Mouse (Mus musculus) forebrain, embryonic 13.5 days (tissue): ENCODE measurements at regions not wholly inside any gene's neighbourhood (a gene's known extent, or its start where the extent isn't known, plus 50 kb on each side); places are given as distances from the start of the nearest gene placed in this dataset.

ENCODE experiments used
- ATAC-seq: fragments of 200-750 bp; cut with Nextera tagmentation; 2 replicates; pipeline ENCODE4 v1.8.0; 2017
- H3K27ac ChIP-seq: fragments of 300-500 bp; sonication (generic); 2 replicates; pipeline ENCODE4 v1.5.1; 2015; ENCODE audit warnings: inconsistent platforms, mild to moderate bottlenecking, moderate library complexity
- H3K27me3 ChIP-seq: fragments of 300-500 bp; sonication (generic); 2 replicates; pipeline ENCODE4 v1.6.1; 2015; ENCODE audit warnings: mild to moderate bottlenecking, inconsistent platforms
- H3K36me3 ChIP-seq: fragments of 300-500 bp; sonication (generic); 2 replicates; pipeline ENCODE4 v1.6.1; 2015; ENCODE audit warnings: mild to moderate bottlenecking, inconsistent platforms; ENCODE audit not compliant: poor library complexity, severe bottlenecking
- H3K4me1 ChIP-seq: fragments of 300-500 bp; sonication (generic); 2 replicates; pipeline ENCODE4 v1.6.1; 2015; ENCODE audit warnings: inconsistent platforms
- H3K4me2 ChIP-seq: fragments of 300-500 bp; sonication (generic); 2 replicates; pipeline ENCODE4 v1.6.1; 2015; ENCODE audit warnings: inconsistent platforms, mild to moderate bottlenecking, moderate library complexity
- H3K4me3 ChIP-seq: fragments of 300-500 bp; sonication (generic); 2 replicates; pipeline ENCODE4 v1.5.1; 2015; ENCODE audit warnings: mild to moderate bottlenecking, inconsistent platforms
- H3K9ac ChIP-seq: fragments of 300-500 bp; sonication (generic); 2 replicates; pipeline ENCODE4 v1.6.1; 2015; ENCODE audit warnings: mild to moderate bottlenecking, inconsistent platforms
- H3K9me3 ChIP-seq: fragments of 300-500 bp; sonication (generic); replicated peaks from 2 replicates; pipeline ENCODE4 v1.6.1; 2016; ENCODE audit warnings: inconsistent platforms
- whole genome bisulfite sequencing: fragments of 180-500 bp; shearing (Covaris S2); methylation state at CpG from one replicate; pipeline ENCODE4 v1.1.7; 2015; 5-methylcytosine and 5-hydroxymethylcytosine counted together

DNA sequence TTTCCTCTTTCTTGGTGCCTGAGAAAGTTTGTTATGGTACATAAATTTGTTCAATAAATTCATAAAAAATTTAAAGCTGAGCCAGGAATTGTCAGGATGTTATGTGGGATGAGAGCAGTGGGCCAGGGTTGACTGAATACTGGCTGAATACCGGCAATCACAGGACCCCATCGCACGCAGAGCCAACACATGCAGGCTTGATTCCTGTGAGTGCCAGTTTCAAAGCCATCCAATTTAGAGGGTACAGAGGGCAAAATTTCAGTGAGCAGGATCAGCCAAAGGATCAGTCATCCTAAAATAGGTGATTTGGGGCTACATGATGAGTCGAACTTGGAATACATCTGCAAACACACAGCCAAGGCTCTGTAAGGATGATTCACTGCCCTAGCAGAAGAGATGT, 583.6 kb upstream of the Nectin3 start:
- H3K4me1 ChIP-seq: no peaks in the 10 kb centered on the region
- no peaks in the 10 kb centered on the region for H3K36me3 ChIP-seq
- H3K4me2 ChIP-seq: no peak overlapping the region
- H3K9ac ChIP-seq: no peak overlapping the region
- H3K27ac ChIP-seq: no peak overlapping the region
- 94% methylated on average over 4 of the region's 4 CpGs for WGBS
- no peak for ATAC-seq
- no peak overlapping the region for H3K4me3 ChIP-seq
- H3K9me3 ChIP-seq: no peaks in the 10 kb centered on the region
- no peaks in the 10 kb centered on the region for H3K27me3 ChIP-seq

DNA sequence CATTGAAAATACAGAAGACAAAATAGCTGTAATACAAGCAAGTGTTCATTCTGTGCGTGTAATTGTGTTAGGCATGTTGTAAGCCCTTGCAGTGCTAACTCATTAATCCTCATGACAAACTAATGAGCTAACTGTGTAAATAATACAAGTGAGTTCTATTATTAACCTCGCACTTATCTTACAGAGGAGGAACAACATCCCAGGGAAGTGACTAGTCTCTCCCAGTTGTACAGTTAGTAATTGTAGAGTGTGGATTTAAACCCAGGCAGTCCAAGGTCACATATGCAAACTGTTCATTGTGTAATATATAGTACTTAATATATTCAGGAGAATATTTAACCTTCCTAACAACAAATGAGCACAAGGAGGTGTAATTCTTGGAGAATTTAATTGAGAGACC, 582.0 kb upstream of the Nectin3 start:
- no peak for ATAC-seq
- no peaks in the 10 kb centered on the region for H3K36me3 ChIP-seq
- no peak overlapping the region for H3K4me2 ChIP-seq
- no peak overlapping the region for H3K9ac ChIP-seq
- H3K27me3 ChIP-seq: no peaks in the 10 kb centered on the region
- H3K27ac ChIP-seq: no peak overlapping the region
- H3K4me3 ChIP-seq: no peak overlapping the region
- H3K4me1 ChIP-seq: no peaks in the 10 kb centered on the region; the same call in 1 of the 2 replicates
- 36% methylated on average over 2 of the region's 2 CpGs for WGBS
- no peaks in the 10 kb centered on the region for H3K9me3 ChIP-seq

DNA sequence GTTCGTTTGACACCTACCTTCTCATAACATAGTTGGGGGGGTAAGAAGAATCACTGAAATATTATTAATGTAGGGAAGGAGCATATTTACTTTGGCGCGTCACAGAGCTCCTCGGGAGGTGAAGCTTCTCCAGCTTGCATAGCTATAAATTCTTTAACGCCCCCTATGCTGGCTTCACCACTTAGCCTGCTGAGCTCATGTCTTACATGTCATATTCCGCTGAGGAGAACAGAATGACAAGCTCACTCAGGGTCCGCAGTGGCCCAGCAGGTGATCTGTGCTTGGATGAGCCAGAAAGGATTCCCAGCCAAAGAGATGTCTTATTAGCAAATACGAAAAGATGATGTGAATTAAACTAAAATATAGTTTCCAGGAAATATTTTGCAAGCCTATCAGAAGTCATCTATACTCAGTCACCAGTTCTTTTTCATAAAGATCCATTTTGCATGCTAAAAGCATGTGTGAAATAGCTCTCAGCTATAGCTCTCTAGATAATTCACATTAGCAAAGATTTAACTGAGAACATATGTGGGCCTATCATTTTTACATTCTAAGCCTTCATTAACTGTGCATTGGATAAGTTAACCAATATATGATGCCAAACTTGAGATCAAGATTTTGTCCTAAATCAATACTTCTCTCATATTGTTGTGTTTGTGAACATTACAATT, 561.1 kb upstream of the Nectin3 start:
- H3K9me3 ChIP-seq: no peaks in the 10 kb centered on the region
- no peaks in the 10 kb centered on the region for H3K4me1 ChIP-seq
- H3K27me3 ChIP-seq: no peaks in the 10 kb centered on the region
- 77% methylated on average over 8 of the region's 8 CpGs for WGBS
- no peak overlapping the region for H3K4me3 ChIP-seq
- H3K36me3 ChIP-seq: no peaks in the 10 kb centered on the region
- no peak overlapping the region for H3K27ac ChIP-seq
- ATAC-seq: no peak; the same call in 1 of the 2 replicates
- no peak overlapping the region for H3K9ac ChIP-seq
- no peak overlapping the region for H3K4me2 ChIP-seq

DNA sequence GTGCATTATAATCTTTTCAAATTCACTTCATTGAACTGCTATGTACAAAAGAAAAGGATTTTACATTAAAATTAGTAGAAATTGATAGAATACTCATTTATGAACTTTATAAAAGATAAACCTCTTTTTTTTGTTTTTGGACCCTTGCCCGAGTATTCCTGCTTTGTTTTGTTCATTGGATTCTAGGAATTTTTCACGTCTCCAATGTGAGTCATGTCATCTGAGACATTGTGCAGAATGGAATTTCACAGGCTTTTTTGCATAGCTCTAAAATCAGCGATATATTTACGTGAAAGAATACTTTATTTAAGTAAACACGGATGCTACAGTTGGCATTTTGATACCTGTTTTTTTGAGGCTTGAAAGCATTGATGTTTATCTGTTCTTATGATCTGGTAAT, 560.5 kb upstream of the Nectin3 start:
- ATAC-seq: no peak
- H3K27me3 ChIP-seq: no peaks in the 10 kb centered on the region
- H3K9me3 ChIP-seq: no peaks in the 10 kb centered on the region
- H3K4me3 ChIP-seq: no peak overlapping the region
- no peaks in the 10 kb centered on the region for H3K4me1 ChIP-seq
- no peak overlapping the region for H3K4me2 ChIP-seq
- no peak overlapping the region for H3K9ac ChIP-seq
- WGBS: 89% methylated on average over 5 of the region's 5 CpGs
- no peaks in the 10 kb centered on the region for H3K36me3 ChIP-seq
- no peak overlapping the region for H3K27ac ChIP-seq

DNA sequence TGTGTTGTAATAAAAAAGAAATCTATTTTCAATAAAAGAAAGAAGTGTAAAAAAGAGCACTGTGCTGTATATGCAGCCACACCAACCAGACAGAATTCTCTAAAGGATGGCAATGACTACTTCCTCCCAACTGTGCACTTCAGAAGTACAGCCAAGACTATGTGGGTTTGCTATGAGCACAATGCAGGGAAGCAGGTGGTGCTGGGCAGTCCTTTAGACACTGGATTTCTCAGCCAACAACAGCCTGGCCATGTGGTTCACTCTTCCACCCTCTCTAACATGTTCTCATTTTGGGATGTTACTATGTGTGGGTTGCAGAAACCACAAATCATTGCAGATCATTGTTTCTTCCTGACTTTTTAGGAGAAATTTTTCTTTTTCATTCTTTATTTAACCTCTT, 527.6 kb upstream of the Nectin3 start:
- Histone ChIP-seq H3K4me1 (no peaks in the 10 kb centered on the region), H3K4me3 (no peak overlapping the region), H3K4me2 (no peak overlapping the region), H3K9me3 (no peaks in the 10 kb centered on the region), H3K36me3 (no peaks in the 10 kb centered on the region), H3K9ac (no peak overlapping the region), H3K27me3 (no peaks in the 10 kb centered on the region), H3K27ac (no peak overlapping the region)
- ATAC-seq: no peak

DNA sequence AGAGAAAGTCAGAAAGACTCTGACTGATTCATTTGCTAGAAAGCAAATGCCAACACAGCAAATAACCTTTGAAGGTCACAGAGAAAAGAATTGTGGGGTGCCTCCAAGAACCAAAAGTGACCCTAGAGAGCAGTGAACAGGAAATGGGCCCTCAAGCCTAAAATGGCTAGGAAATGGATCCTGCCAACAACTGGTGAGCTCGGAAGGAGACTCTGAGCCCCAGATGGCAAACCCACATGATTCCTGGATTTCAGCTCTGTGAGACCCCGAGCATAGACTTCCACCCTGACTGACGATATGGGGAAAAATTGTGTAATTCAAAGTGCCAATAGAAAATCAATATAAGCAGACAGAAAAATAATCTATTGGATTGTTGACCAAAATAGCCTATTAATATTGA, 519.2 kb upstream of the Nectin3 start:
- Histone ChIP-seq H3K4me3 (no peak overlapping the region), H3K36me3 (no peaks in the 10 kb centered on the region), H3K9me3 (no peaks in the 10 kb centered on the region), H3K4me1 (no peaks in the 10 kb centered on the region), H3K27me3 (no peaks in the 10 kb centered on the region), H3K9ac (no peak overlapping the region), H3K27ac (no peak overlapping the region), H3K4me2 (no peak overlapping the region)
- no peak for ATAC-seq
- WGBS: 88% methylated on average over 3 of the region's 3 CpGs

DNA sequence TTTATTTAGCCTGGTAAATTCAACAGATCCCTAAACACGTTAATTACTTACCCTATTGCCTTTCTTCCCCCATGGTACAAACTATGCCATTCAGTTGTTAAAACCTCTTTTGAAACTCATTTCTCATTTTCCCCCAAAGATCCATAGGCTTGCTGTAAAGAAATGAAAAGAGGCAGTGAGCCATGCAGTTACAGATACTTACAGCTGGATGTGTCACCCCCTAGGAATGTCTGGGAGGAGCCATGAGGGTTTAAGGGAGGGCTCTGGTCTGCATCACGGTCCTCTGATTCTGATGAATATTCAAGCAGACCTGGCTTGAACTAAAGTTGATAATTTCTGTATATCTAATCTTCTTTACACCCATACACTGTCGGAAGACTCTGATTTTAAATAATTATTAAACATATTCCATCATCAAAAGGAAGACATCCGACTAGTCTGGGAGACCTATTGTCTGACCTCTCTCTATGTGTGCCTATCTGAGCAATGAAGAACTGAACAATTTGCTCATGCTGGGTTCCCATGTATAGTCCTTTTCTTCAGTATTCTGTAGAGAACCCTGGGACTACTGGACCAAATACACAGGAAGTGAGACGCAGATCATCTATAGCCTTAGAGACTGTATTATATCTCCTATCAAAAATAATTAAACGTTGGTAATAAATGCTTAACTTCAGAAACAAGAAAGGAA, 484.7 kb upstream of the Nectin3 start:
- no peak overlapping the region for H3K27ac ChIP-seq
- ATAC-seq: peak; percentile 97
- 16% methylated on average over 6 of the region's 6 CpGs for WGBS
- H3K4me2 ChIP-seq: no peak overlapping the region
- H3K9me3 ChIP-seq: no peaks in the 10 kb centered on the region
- peaks cover 10% of the 10 kb centered on the region; the same call in 1 of the 2 replicates for H3K4me1 ChIP-seq
- no peak overlapping the region for H3K9ac ChIP-seq
- H3K27me3 ChIP-seq: no peaks in the 10 kb centered on the region
- no peak overlapping the region for H3K4me3 ChIP-seq
- H3K36me3 ChIP-seq: no peaks in the 10 kb centered on the region

DNA sequence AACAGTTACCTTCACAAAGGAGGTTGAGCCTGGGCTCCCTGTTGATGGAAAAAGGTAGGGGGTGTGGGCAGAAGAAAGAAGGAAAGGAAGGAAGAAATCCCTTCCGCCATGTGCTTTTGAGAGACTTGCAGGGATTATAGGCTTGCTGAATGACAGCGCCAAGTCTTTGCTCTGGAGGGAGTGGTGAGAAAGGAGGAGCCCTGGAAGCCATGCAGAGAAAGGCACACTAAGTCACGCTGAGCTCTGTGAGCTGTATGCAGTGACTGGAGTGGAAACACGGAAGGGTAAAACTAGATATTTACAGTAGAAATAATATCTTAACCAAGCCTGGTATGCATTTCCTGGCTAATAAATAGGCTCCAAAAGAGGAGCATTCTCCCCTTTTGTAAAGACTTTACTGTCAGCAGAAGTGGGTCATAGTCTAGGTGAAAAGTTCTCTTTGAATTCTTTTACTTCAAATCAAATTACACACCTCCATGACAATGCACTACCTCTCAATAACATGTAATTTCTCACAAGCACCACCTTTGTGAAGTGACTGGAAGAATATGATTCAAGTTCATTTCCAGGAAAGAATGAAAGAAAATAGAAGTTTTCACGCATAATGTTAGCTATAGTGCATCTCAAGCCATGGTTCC, 484.1 kb upstream of the Nectin3 start:
- Histone ChIP-seq H3K9ac (no peak overlapping the region), H3K4me1 (peaks cover 10% of the 10 kb centered on the region; the same call in 1 of the 2 replicates), H3K27ac (no peak overlapping the region), H3K9me3 (no peaks in the 10 kb centered on the region), H3K4me2 (no peak overlapping the region), H3K27me3 (no peaks in the 10 kb centered on the region), H3K36me3 (no peaks in the 10 kb centered on the region), H3K4me3 (no peak overlapping the region)
- peak; percentile 85 for ATAC-seq
- WGBS: 7% methylated on average over 5 of the region's 5 CpGs

DNA sequence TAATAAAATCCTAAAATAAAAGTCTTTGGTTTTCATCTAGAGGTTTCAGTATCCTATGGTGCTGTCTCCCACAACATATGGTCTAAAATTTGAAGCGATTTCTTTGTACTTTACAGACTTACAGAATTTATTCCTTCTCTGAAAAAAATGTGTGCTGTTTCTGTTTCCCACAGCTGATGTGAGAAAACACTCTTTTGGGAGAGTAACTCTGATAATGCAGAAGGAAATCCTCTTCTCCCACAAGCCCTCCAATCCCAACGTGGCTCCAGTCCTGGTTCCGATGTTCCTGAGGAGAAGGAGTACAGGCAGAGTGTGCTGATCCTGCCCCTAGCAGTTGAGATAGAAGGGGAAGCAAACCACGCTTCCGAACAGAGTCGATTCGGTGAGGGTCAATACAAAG, 467.4 kb upstream of the Nectin3 start:
- no peaks in the 10 kb centered on the region for H3K9me3 ChIP-seq
- WGBS: 93% methylated on average over 7 of the region's 7 CpGs
- no peaks in the 10 kb centered on the region for H3K36me3 ChIP-seq
- H3K4me3 ChIP-seq: no peak overlapping the region
- H3K9ac ChIP-seq: no peak overlapping the region
- no peak overlapping the region for H3K4me2 ChIP-seq
- H3K27me3 ChIP-seq: no peaks in the 10 kb centered on the region
- no peaks in the 10 kb centered on the region for H3K4me1 ChIP-seq
- ATAC-seq: no peak
- H3K27ac ChIP-seq: no peak overlapping the region

DNA sequence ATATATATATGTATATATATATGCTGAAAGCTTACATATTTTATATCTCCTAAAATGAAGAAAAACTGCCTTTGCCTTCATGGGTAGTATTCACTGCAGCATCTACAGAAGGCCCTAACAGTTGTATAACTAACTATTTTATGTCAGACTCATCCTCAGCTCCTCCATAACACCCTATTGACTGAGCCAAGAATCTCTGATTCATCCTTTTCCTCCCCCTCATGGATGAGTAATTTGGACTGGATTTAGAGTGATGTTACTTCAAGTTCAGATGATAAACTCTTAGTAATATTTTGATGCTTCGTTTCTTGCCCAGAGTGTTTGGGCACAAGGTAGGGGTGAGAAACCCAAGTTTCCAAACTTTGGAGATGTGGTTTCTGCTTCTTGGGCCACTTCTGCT, 458.7 kb upstream of the Nectin3 start:
- Histone ChIP-seq H3K36me3 (no peaks in the 10 kb centered on the region), H3K9me3 (no peaks in the 10 kb centered on the region), H3K9ac (no peak overlapping the region), H3K4me2 (no peak overlapping the region), H3K27me3 (no peaks in the 10 kb centered on the region), H3K4me1 (no peaks in the 10 kb centered on the region), H3K27ac (no peak overlapping the region), H3K4me3 (no peak overlapping the region)
- 100% methylated on average over 1 of the region's 1 CpGs for WGBS
- ATAC-seq: no peak

DNA sequence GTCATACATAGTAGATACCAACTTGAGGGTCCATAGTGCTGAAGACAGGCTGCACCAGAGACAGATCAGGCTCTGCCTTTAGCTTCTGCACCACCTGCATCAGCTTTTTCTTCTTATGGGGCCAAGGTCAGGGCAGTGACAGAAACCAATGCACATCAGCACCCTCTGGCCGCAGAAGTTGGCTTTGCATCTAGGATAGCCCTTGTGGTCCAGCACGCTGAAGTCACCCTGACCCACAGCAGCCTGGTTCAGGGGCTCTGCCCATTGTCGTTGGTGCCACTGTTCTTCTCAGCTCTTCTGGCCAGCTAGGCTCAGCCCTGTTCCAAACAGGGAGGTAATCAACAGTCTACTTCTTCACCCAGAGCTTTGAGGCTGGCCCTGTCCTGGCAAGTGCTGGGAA, 427.7 kb upstream of the Nectin3 start:
- Histone ChIP-seq H3K27me3 (no peaks in the 10 kb centered on the region), H3K4me2 (no peak overlapping the region), H3K27ac (no peak overlapping the region), H3K9me3 (no peaks in the 10 kb centered on the region; the same call in 1 of the 2 replicates), H3K36me3 (no peaks in the 10 kb centered on the region), H3K4me1 (no peaks in the 10 kb centered on the region), H3K9ac (no peak overlapping the region), H3K4me3 (no peak overlapping the region)
- 61% methylated on average over 3 of the region's 3 CpGs for WGBS
- no peak for ATAC-seq

DNA sequence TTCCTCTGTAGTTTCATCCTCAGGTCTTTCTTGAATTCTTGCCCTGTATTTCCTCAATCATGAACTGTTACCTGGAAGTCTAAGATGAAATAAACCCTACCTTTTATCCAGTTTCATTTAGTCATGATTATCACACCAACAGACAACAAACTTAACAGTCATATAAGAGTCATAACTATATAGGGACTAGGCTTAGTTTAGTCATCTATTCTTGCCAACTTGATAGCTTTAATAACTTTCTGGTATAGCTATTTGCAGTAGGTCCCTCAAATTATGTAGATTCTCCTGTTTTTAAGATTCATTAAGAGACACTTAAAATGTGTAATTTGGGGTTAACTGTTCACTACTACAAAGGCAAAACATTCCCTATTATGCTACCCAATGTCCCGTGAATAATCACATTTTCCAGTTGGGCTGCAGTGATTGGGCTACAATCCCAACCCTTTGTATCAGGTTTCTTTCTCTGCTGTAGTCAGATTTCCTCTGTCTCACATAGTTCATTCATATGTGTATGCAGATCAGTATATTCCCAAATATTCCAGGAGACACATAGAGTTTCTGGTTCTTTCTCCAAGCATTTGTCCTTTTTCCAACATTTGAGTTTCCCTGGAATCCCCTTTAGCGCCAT, 396.4 kb upstream of the Nectin3 start:
- H3K4me1 ChIP-seq: peaks cover 5% of the 10 kb centered on the region
- H3K9ac ChIP-seq: no peak overlapping the region
- H3K27me3 ChIP-seq: no peaks in the 10 kb centered on the region
- no peak overlapping the region for H3K4me3 ChIP-seq
- peak; percentile 74; the same call in 1 of the 2 replicates for ATAC-seq
- no peak overlapping the region for H3K4me2 ChIP-seq
- H3K27ac ChIP-seq: no peak overlapping the region
- H3K9me3 ChIP-seq: no peaks in the 10 kb centered on the region
- no peaks in the 10 kb centered on the region for H3K36me3 ChIP-seq
- 19% methylated on average over 2 of the region's 2 CpGs for WGBS
